Mouse (Mus musculus): ENCODE measurements around the gene Trim10. TPM values are rescaled to one million over a fixed set of nuclear protein-coding genes. Genes with fewer than 3 reads are reported as not detected.

Gene Trim10
- polyA plus RNA-seq, 1 experiment, result 108 TPM

DNA sequence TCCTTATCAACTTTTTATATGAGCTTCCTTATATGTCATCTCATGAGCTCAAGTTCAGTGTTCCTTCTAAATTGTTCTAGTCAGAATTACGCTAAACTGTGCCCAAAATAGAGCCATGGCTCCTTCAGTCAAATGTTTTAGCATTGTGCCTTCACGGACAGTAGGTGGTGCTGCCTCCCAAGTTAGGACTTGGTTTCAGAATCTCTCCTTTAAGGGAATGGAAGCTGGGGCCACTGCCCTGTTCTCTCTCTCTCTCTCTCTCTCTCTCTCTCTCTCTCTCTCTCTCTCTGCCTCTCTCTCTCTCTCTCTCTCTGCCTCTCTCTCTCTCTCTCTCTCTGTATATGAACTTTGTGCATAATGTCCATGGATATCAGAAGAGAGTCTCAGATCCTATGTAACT lies 23.0 kb downstream of the Trim10 start:
- TF ChIP-seq POLR2A (IDR thresholded peaks at IDR 0.05; ENCODE audit: borderline replicate concordance, control insufficient read depth, low read depth, low read length) (no peak), CTCF (IDR thresholded peaks at IDR 0.05; ENCODE audit: control insufficient read depth, insufficient read depth, low read length) (peak; percentile 46; the same call in 1 of the 2 replicates)
- H3K27ac ChIP-seq (ENCODE audit: control insufficient read depth, insufficient read depth, low read depth, low read length, poor library complexity), result no peak overlapping the region
- H3K4me3 ChIP-seq (replicated peaks; ENCODE audit: control insufficient read depth, low read depth, low read length), result no peak overlapping the region
- H3K4me1 ChIP-seq (ENCODE audit: control insufficient read depth, insufficient read depth, low read length), result no peaks in the 10 kb centered on the region
- WGBS, result 5% methylated on average over 2 of the region's 2 CpGs

DNA sequence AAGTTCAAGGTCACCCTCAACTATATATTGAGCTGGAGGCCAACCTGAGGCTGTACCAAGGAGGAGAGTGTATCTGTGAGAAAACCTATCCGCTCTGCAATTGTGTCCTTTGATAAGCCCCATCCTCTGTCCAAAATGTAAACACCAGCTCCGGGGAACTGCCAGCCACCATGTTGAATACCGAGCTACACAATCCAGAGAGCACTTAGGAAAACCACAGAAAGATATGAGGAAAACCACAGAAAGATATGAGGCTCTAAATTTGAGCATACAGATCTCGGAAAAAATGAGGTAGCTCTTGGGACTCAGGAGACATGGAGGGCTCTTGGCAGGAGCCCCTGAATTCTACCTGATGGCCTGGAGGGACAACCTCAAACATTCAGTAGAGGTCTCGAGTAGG lies 24.0 kb downstream of the Trim10 start:
- Histone ChIP-seq H3K4me3 (replicated peaks; ENCODE audit: control insufficient read depth, low read depth, low read length) (no peak overlapping the region), H3K27ac (ENCODE audit: control insufficient read depth, insufficient read depth, low read depth, low read length, poor library complexity) (no peak overlapping the region), H3K4me1 (ENCODE audit: control insufficient read depth, insufficient read depth, low read length) (no peaks in the 10 kb centered on the region)
- 30% methylated on average over 5 of the region's 5 CpGs for WGBS
- TF ChIP-seq CTCF (IDR thresholded peaks at IDR 0.05; ENCODE audit: control insufficient read depth, insufficient read depth, low read length) (no peak), POLR2A (IDR thresholded peaks at IDR 0.05; ENCODE audit: borderline replicate concordance, control insufficient read depth, low read depth, low read length) (no peak)

- 73% methylated on average over 1 of the region's 1 CpGs for WGBS
- H3K27ac ChIP-seq (ENCODE audit: control insufficient read depth, insufficient read depth, low read depth, low read length, poor library complexity), result no peak overlapping the region
- TF ChIP-seq CTCF (IDR thresholded peaks at IDR 0.05; ENCODE audit: control insufficient read depth, insufficient read depth, low read length) (0 out of 2 replicates have a peak, but pooled peaks have one; percentile 15), POLR2A (IDR thresholded peaks at IDR 0.05; ENCODE audit: borderline replicate concordance, control insufficient read depth, low read depth, low read length) (no peak)
- no peak overlapping the region for H3K4me3 ChIP-seq (replicated peaks; ENCODE audit: control insufficient read depth, low read depth, low read length)
- H3K4me1 ChIP-seq (ENCODE audit: control insufficient read depth, insufficient read depth, low read length), result no peaks in the 10 kb centered on the region
Measured at GRCm38 (mm10) chr17:36896583-36896982, 27.2 kb downstream of the Trim10 start.

DNA sequence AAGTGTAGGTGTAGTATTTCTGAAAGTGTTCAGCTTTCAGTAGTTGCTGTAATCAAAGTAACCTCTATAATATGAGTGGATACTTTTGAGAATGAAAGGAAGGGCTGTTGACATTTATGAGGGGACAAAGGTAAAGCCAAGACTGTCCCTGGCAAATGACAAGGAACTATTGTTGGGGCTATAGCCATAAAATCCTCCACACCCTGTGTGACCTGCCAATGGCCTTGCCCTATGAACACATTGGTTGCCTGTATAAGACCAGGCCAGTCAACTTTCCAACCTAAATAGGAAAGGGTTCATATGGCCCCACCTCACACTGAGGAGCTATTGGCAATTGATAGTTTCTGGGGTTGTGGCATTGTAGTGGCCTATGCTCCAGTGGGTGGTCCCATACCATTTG lies 27.7 kb downstream of the Trim10 start:
- Histone ChIP-seq H3K4me3 (replicated peaks; ENCODE audit: control insufficient read depth, low read depth, low read length) (no peak overlapping the region), H3K4me1 (ENCODE audit: control insufficient read depth, insufficient read depth, low read length) (no peaks in the 10 kb centered on the region), H3K27ac (ENCODE audit: control insufficient read depth, insufficient read depth, low read depth, low read length, poor library complexity) (no peak overlapping the region)
- TF ChIP-seq CTCF (IDR thresholded peaks at IDR 0.05; ENCODE audit: control insufficient read depth, insufficient read depth, low read length), result no peak
- no peak for TF ChIP-seq POLR2A (IDR thresholded peaks at IDR 0.05; ENCODE audit: borderline replicate concordance, control insufficient read depth, low read depth, low read length)

- Histone ChIP-seq H3K4me1 (ENCODE audit: control insufficient read depth, insufficient read depth, low read length) (no peaks in the 10 kb centered on the region), H3K4me3 (replicated peaks; ENCODE audit: control insufficient read depth, low read depth, low read length) (no peak within 1 kb of the TSS), H3K27ac (ENCODE audit: control insufficient read depth, insufficient read depth, low read depth, low read length, poor library complexity) (no peak within 1 kb of the TSS)
- TF ChIP-seq CTCF (IDR thresholded peaks at IDR 0.05; ENCODE audit: control insufficient read depth, insufficient read depth, low read length) (no peak), POLR2A (IDR thresholded peaks at IDR 0.05; ENCODE audit: borderline replicate concordance, control insufficient read depth, low read depth, low read length) (no peak)
- WGBS, result 66% methylated on average over 6 of the region's 6 CpGs
Measured at GRCm38 (mm10) chr17:36897552-36898205, 28.3 kb downstream of the Trim10 start, which contains the start of gene Trim31. Gene Trim31, plus strand, starts transcription at chr17:36898118.

GRCm38 (mm10) chr17:36899376-36899775 lies 30.0 kb downstream of the Trim10 start:
- Histone ChIP-seq H3K27ac (ENCODE audit: control insufficient read depth, insufficient read depth, low read depth, low read length, poor library complexity) (no peak overlapping the region), H3K4me3 (replicated peaks; ENCODE audit: control insufficient read depth, low read depth, low read length) (no peak overlapping the region), H3K4me1 (ENCODE audit: control insufficient read depth, insufficient read depth, low read length) (no peaks in the 10 kb centered on the region)
- no peak for TF ChIP-seq POLR2A (IDR thresholded peaks at IDR 0.05; ENCODE audit: borderline replicate concordance, control insufficient read depth, low read depth, low read length)
- WGBS, result 82% methylated on average over 4 of the region's 4 CpGs

- TF ChIP-seq POLR2A (IDR thresholded peaks at IDR 0.05; ENCODE audit: borderline replicate concordance, control insufficient read depth, low read depth, low read length) (no peak), CTCF (IDR thresholded peaks at IDR 0.05; ENCODE audit: control insufficient read depth, insufficient read depth, low read length) (no peak)
- Histone ChIP-seq H3K4me3 (replicated peaks; ENCODE audit: control insufficient read depth, low read depth, low read length) (no peak overlapping the region), H3K4me1 (ENCODE audit: control insufficient read depth, insufficient read depth, low read length) (no peaks in the 10 kb centered on the region), H3K27ac (ENCODE audit: control insufficient read depth, insufficient read depth, low read depth, low read length, poor library complexity) (no peak overlapping the region)
- WGBS, result 76% methylated on average over 5 of the region's 5 CpGs
Measured at GRCm38 (mm10) chr17:36900001-36900400, 30.6 kb downstream of the Trim10 start.

GRCm38 (mm10) chr17:36900691-36901090 lies 31.3 kb downstream of the Trim10 start:
- H3K4me1 ChIP-seq (ENCODE audit: control insufficient read depth, insufficient read depth, low read length), result no peaks in the 10 kb centered on the region
- no peak overlapping the region for H3K4me3 ChIP-seq (replicated peaks; ENCODE audit: control insufficient read depth, low read depth, low read length)
- no peak overlapping the region for H3K27ac ChIP-seq (ENCODE audit: control insufficient read depth, insufficient read depth, low read depth, low read length, poor library complexity)
- WGBS, result 15% methylated on average over 1 of the region's 1 CpGs
- TF ChIP-seq CTCF (IDR thresholded peaks at IDR 0.05; ENCODE audit: control insufficient read depth, insufficient read depth, low read length) (no peak), POLR2A (IDR thresholded peaks at IDR 0.05; ENCODE audit: borderline replicate concordance, control insufficient read depth, low read depth, low read length) (no peak)

- Histone ChIP-seq H3K4me1 (ENCODE audit: control insufficient read depth, insufficient read depth, low read length) (no peaks in the 10 kb centered on the region), H3K27ac (ENCODE audit: control insufficient read depth, insufficient read depth, low read depth, low read length, poor library complexity) (no peak overlapping the region), H3K4me3 (replicated peaks; ENCODE audit: control insufficient read depth, low read depth, low read length) (no peak overlapping the region)
- 44% methylated on average over 3 of the region's 3 CpGs for WGBS
- TF ChIP-seq CTCF (IDR thresholded peaks at IDR 0.05; ENCODE audit: control insufficient read depth, insufficient read depth, low read length) (no peak), POLR2A (IDR thresholded peaks at IDR 0.05; ENCODE audit: borderline replicate concordance, control insufficient read depth, low read depth, low read length) (no peak)
Measured at GRCm38 (mm10) chr17:36903651-36904050, 34.3 kb downstream of the Trim10 start.

Measured in bone marrow, adult 2 months (tissue).